Mouse (Mus musculus) forebrain, embryonic 12.5 days (tissue): ENCODE data around the gene Nrxn2. TPM values are rescaled to one million over a fixed set of nuclear protein-coding genes. Genes with fewer than 3 reads are reported as not detected.

Source experiments
- ATAC-seq: fragments of 200-750 bp; cut with Nextera tagmentation; 2 replicates; pipeline ENCODE4 v1.8.0; 2017; ENCODE audit warnings: moderate TSS enrichment; ENCODE audit not compliant: low FRiP score
- H3K27ac ChIP-seq: fragments of 300-500 bp; sonication (generic); 2 replicates; pipeline ENCODE4 v1.5.1; 2016; ENCODE audit warnings: mild to moderate bottlenecking
- H3K27me3 ChIP-seq: fragments of 300-500 bp; sonication (generic); 2 replicates; pipeline ENCODE4 v1.6.1; 2016; ENCODE audit warnings: mild to moderate bottlenecking
- H3K36me3 ChIP-seq: fragments of 300-500 bp; sonication (generic); replicated peaks from 2 replicates; pipeline ENCODE4 v1.6.1; 2016; ENCODE audit warnings: mild to moderate bottlenecking
- H3K4me1 ChIP-seq: fragments of 300-500 bp; sonication (generic); 2 replicates; pipeline ENCODE4 v1.6.1; 2016
- H3K4me2 ChIP-seq: fragments of 300-500 bp; sonication (generic); 2 replicates; pipeline ENCODE4 v1.6.1; 2016; ENCODE audit warnings: mild to moderate bottlenecking, moderate library complexity
- H3K4me3 ChIP-seq: fragments of 300-500 bp; sonication (generic); replicated peaks from 2 replicates; pipeline ENCODE4 v1.5.1; 2016; ENCODE audit warnings: mild to moderate bottlenecking
- H3K9ac ChIP-seq: fragments of 300-500 bp; sonication (generic); 2 replicates; pipeline ENCODE4 v1.6.1; 2016; ENCODE audit warnings: mild to moderate bottlenecking
- H3K9me3 ChIP-seq: fragments of 300-500 bp; sonication (generic); 2 replicates; pipeline ENCODE4 v1.6.1; 2016
- WGBS: fragments of 180-500 bp; shearing (Covaris S2); methylation state at CpG from one replicate; pipeline ENCODE4 v1.1.7; 2016; 5-methylcytosine and 5-hydroxymethylcytosine counted together
- polyA plus RNA-seq: library from polyadenylated mRNA; unstranded; fragments of >200 nt; fragmentation: Nextera tagmentation; extraction: Ambion mirVana; gene quantifications from 2 replicates; pipeline ENCODE4 v1.2.1, GENCODE M21; 2016

Nrxn2 gene
- polyA plus RNA-seq, 1 experiment from 2014 or later: 17.1 TPM

GRCm38 (mm10) chr19:6382323-6382924 is 36.1 kb upstream of the Nrxn2 start:
- no peak for ATAC-seq
- 82% methylated on average over 4 of the region's 4 CpGs for WGBS
- peaks cover 24% of the 10 kb centered on the region for H3K36me3 ChIP-seq
- H3K9me3 ChIP-seq: no peaks in the 10 kb centered on the region
- no peak overlapping the region for H3K4me2 ChIP-seq
- H3K9ac ChIP-seq: no peak overlapping the region
- H3K27ac ChIP-seq: peak overlapping the region; percentile 13; the same call in 1 of the 2 replicates
- H3K4me1 ChIP-seq: peaks cover 19% of the 10 kb centered on the region
- H3K27me3 ChIP-seq: no peaks in the 10 kb centered on the region
- H3K4me3 ChIP-seq: no peak overlapping the region

GRCm38 (mm10) chr19:6383470-6383869 is 35.1 kb upstream of the Nrxn2 start:
- Histone ChIP-seq H3K27ac (no peak overlapping the region), H3K4me3 (no peak overlapping the region), H3K9me3 (no peaks in the 10 kb centered on the region), H3K27me3 (0 out of 2 replicates have a peak, but pooled peaks cover 6% of the 10 kb centered on the region), H3K9ac (no peak overlapping the region), H3K4me1 (peaks cover 15% of the 10 kb centered on the region), H3K4me2 (no peak overlapping the region), H3K36me3 (peaks cover 14% of the 10 kb centered on the region)
- no peak for ATAC-seq
- WGBS: 50% methylated on average over 5 of the region's 5 CpGs

GRCm38 (mm10) chr19:6384128-6384527 is 34.4 kb upstream of the Nrxn2 start, which contains the start of gene Pygm:
Gene Pygm, plus strand, starts transcription at chr19:6384399.
- peaks cover 15% of the 10 kb centered on the region for H3K4me1 ChIP-seq
- no peak for ATAC-seq
- no peak within 1 kb of the TSS for H3K4me2 ChIP-seq
- H3K9me3 ChIP-seq: no peaks in the 10 kb centered on the region
- no peak within 1 kb of the TSS for H3K9ac ChIP-seq
- H3K27ac ChIP-seq: no peak within 1 kb of the TSS
- peaks cover 7% of the 10 kb centered on the region for H3K36me3 ChIP-seq
- 11% methylated on average over 7 of the region's 7 CpGs for WGBS
- no peak within 1 kb of the TSS for H3K4me3 ChIP-seq
- H3K27me3 ChIP-seq: 0 out of 2 replicates have a peak, but pooled peaks cover 7% of the 10 kb centered on the region

GRCm38 (mm10) chr19:6384954-6385353 is 33.6 kb upstream of the Nrxn2 start:
- Histone ChIP-seq H3K9ac (no peak overlapping the region), H3K27ac (no peak overlapping the region), H3K36me3 (peaks cover 5% of the 10 kb centered on the region; the same call in 1 of the 2 replicates), H3K4me3 (no peak overlapping the region), H3K27me3 (0 out of 2 replicates have a peak, but pooled peaks cover 10% of the 10 kb centered on the region), H3K9me3 (no peaks in the 10 kb centered on the region), H3K4me1 (peaks cover 23% of the 10 kb centered on the region), H3K4me2 (no peak overlapping the region)
- WGBS: 88% methylated on average over 11 of the region's 11 CpGs
- ATAC-seq: no peak

- no peak overlapping the region for H3K9ac ChIP-seq
- WGBS: 81% methylated on average over 5 of the region's 5 CpGs
- H3K27me3 ChIP-seq: 0 out of 2 replicates have a peak, but pooled peaks cover 10% of the 10 kb centered on the region
- H3K4me2 ChIP-seq: no peak overlapping the region
- H3K4me3 ChIP-seq: no peak overlapping the region
- no peak overlapping the region for H3K27ac ChIP-seq
- no peaks in the 10 kb centered on the region for H3K9me3 ChIP-seq
- H3K4me1 ChIP-seq: peaks cover 23% of the 10 kb centered on the region
- ATAC-seq: no peak
- H3K36me3 ChIP-seq: peaks cover 4% of the 10 kb centered on the region; the same call in 1 of the 2 replicates
Measured at GRCm38 (mm10) chr19:6385419-6385818, 33.1 kb upstream of the Nrxn2 start.

- no peak overlapping the region for H3K9ac ChIP-seq
- 87% methylated on average over 7 of the region's 7 CpGs for WGBS
- no peak overlapping the region for H3K27ac ChIP-seq
- no peak overlapping the region for H3K4me2 ChIP-seq
- H3K27me3 ChIP-seq: 0 out of 2 replicates have a peak, but pooled peaks cover 10% of the 10 kb centered on the region
- no peaks in the 10 kb centered on the region for H3K36me3 ChIP-seq
- ATAC-seq: no peak
- H3K4me1 ChIP-seq: peaks cover 23% of the 10 kb centered on the region
- no peak overlapping the region for H3K4me3 ChIP-seq
- H3K9me3 ChIP-seq: no peaks in the 10 kb centered on the region
Measured at GRCm38 (mm10) chr19:6385821-6386220, 32.7 kb upstream of the Nrxn2 start.

GRCm38 (mm10) chr19:6386234-6386633 is 32.3 kb upstream of the Nrxn2 start:
- no peak overlapping the region for H3K27ac ChIP-seq
- H3K4me3 ChIP-seq: no peak overlapping the region
- H3K4me2 ChIP-seq: no peak overlapping the region
- no peak for ATAC-seq
- H3K27me3 ChIP-seq: 0 out of 2 replicates have a peak, but pooled peaks cover 10% of the 10 kb centered on the region
- no peaks in the 10 kb centered on the region for H3K9me3 ChIP-seq
- 69% methylated on average over 9 of the region's 9 CpGs for WGBS
- H3K36me3 ChIP-seq: no peaks in the 10 kb centered on the region
- H3K9ac ChIP-seq: no peak overlapping the region
- peaks cover 23% of the 10 kb centered on the region for H3K4me1 ChIP-seq

GRCm38 (mm10) chr19:6388006-6388405 is 30.5 kb upstream of the Nrxn2 start:
- H3K27me3 ChIP-seq: 0 out of 2 replicates have a peak, but pooled peaks cover 10% of the 10 kb centered on the region
- H3K4me1 ChIP-seq: peaks cover 23% of the 10 kb centered on the region
- no peaks in the 10 kb centered on the region for H3K9me3 ChIP-seq
- no peak overlapping the region for H3K4me3 ChIP-seq
- no peaks in the 10 kb centered on the region for H3K36me3 ChIP-seq
- H3K4me2 ChIP-seq: no peak overlapping the region
- H3K9ac ChIP-seq: no peak overlapping the region
- H3K27ac ChIP-seq: no peak overlapping the region
- 86% methylated on average over 13 of the region's 13 CpGs for WGBS
- ATAC-seq: no peak

- Histone ChIP-seq H3K27ac (no peak overlapping the region), H3K4me2 (peak overlapping the region; percentile 47), H3K27me3 (0 out of 2 replicates have a peak, but pooled peaks cover 10% of the 10 kb centered on the region), H3K4me1 (peaks cover 8% of the 10 kb centered on the region; the same call in 1 of the 2 replicates), H3K9me3 (no peaks in the 10 kb centered on the region), H3K4me3 (peak overlapping the region; percentile 19), H3K9ac (no peak overlapping the region), H3K36me3 (no peaks in the 10 kb centered on the region)
- ATAC-seq: no peak
- 6% methylated on average over 16 of the region's 16 CpGs for WGBS
Measured at GRCm38 (mm10) chr19:6389803-6390202, 28.7 kb upstream of the Nrxn2 start.

- ATAC-seq: no peak
- Histone ChIP-seq H3K4me3 (no peak overlapping the region), H3K27me3 (0 out of 2 replicates have a peak, but pooled peaks cover 10% of the 10 kb centered on the region), H3K9me3 (no peaks in the 10 kb centered on the region), H3K9ac (no peak overlapping the region), H3K4me2 (no peak overlapping the region), H3K36me3 (no peaks in the 10 kb centered on the region), H3K27ac (no peak overlapping the region), H3K4me1 (peaks cover 8% of the 10 kb centered on the region; the same call in 1 of the 2 replicates)
- 60% methylated on average over 6 of the region's 6 CpGs for WGBS
Measured at GRCm38 (mm10) chr19:6390251-6390650, 28.3 kb upstream of the Nrxn2 start.

- H3K9ac ChIP-seq: no peak overlapping the region
- H3K4me3 ChIP-seq: no peak overlapping the region
- no peaks in the 10 kb centered on the region for H3K36me3 ChIP-seq
- 95% methylated on average over 14 of the region's 14 CpGs for WGBS
- no peak for ATAC-seq
- no peak overlapping the region for H3K27ac ChIP-seq
- H3K4me2 ChIP-seq: no peak overlapping the region
- H3K4me1 ChIP-seq: peaks cover 8% of the 10 kb centered on the region; the same call in 1 of the 2 replicates
- H3K27me3 ChIP-seq: peaks cover 15% of the 10 kb centered on the region; the same call in 1 of the 2 replicates
- H3K9me3 ChIP-seq: no peaks in the 10 kb centered on the region
Measured at GRCm38 (mm10) chr19:6392743-6393393, 25.7 kb upstream of the Nrxn2 start.

- 92% methylated on average over 16 of the region's 16 CpGs for WGBS
- H3K4me1 ChIP-seq: peaks cover 13% of the 10 kb centered on the region
- H3K4me3 ChIP-seq: no peak overlapping the region
- no peak overlapping the region for H3K4me2 ChIP-seq
- peaks cover 19% of the 10 kb centered on the region; the same call in 1 of the 2 replicates for H3K27me3 ChIP-seq
- no peak for ATAC-seq
- H3K9me3 ChIP-seq: no peaks in the 10 kb centered on the region
- no peak overlapping the region for H3K27ac ChIP-seq
- no peaks in the 10 kb centered on the region for H3K36me3 ChIP-seq
- H3K9ac ChIP-seq: no peak overlapping the region
Measured at GRCm38 (mm10) chr19:6393637-6394036, 24.9 kb upstream of the Nrxn2 start.
